Mouse (Mus musculus): ENCODE measurements around the gene Relb. TPM values are rescaled to one million over a fixed set of nuclear protein-coding genes. Genes with fewer than 3 reads are reported as not detected.

Relb gene
- total RNA-seq (2012; rRNA removed) (37.8 and 58.1 TPM in 2 replicates), total RNA-seq (2014; rRNA removed) (41.5 and 44.0 TPM in 2 replicates), polyA plus RNA-seq (2012; ENCODE audit: insufficient read length, low read depth) (50.6 and 59.6 TPM in 2 replicates)

DNA sequence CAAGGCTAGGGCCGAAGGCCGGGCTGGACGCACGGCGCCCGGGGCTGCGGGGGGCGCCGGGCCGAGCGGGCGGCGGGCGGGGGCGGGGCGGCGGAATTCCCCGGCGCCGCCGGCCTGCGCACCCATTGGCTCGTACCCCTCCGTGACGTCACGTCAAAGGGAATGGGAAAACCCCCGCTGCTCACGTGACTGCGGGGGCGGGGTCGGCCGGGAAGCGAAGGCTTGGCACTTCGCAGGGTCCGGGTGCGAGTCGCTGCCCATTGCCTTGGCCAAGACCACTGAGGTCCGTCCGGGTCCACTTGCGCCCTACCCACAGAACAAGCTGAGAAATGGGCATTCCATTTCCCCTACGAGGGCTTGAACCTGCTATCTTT lies at the start of gene Relb:
Relb (minus strand) TSS at position 78 of the 374 bp plus-strand sequence.
- peak within 1 kb of the TSS; percentile 77 for H3K9ac ChIP-seq (ENCODE audit: insufficient read depth, low read depth)
- peak within 1 kb of the TSS; percentile 96 for H3K27ac ChIP-seq (ENCODE audit: insufficient read depth, low read depth)
- H3K27me3 ChIP-seq (replicated peaks): no peaks in the 10 kb centered on the region
- DNase-seq (ENCODE audit: extremely low read depth): peak; percentile 86
- H3K4me1 ChIP-seq (ENCODE audit: control insufficient read depth in 1 of 2, insufficient read depth in 2 of 2): peaks cover 11 to 45% of the 10 kb centered on the region in 2 experiments
- H3K9me3 ChIP-seq (replicated peaks; ENCODE audit: low read length): no peaks in the 10 kb centered on the region
- in situ Hi-C loops (cut with MboI; ENCODE audit: low pct_ligation_motif_present, low pct_unique_long_range_greater_than_20kb, low sequenced_read_pairs) (no loop called here), dilution Hi-C loops (cut with MboI; ENCODE audit: extremely low pct_ligation_motif_present, extremely low pct_unique_long_range_greater_than_20kb, low sequenced_read_pairs) (no loop called here)
- peak within 1 kb of the TSS; percentile 65 to 91 (median 73) for H3K4me3 ChIP-seq (replicated peaks in 1 of 3; ENCODE audit: low read depth in 2 of 3, low read length in 2 of 3, poor library complexity in 1 of 3)
- peaks cover 5% of the 10 kb centered on the region; the same call in 1 of the 2 replicates for H3K79me2 ChIP-seq (replicated peaks; ENCODE audit: control insufficient read depth, extremely low read depth, insufficient read depth, poor library complexity, severe bottlenecking)
- TF ChIP-seq HCFC1 (IDR thresholded peaks at IDR 0.05; ENCODE audit: low read depth, low read length) (peak; percentile 49; the same call in 1 of the 2 replicates), JUND (conservative IDR thresholded peaks at IDR 0.05; ENCODE audit: low read depth, low read length) (no peak), POLR2AphosphoS2 (IDR thresholded peaks at IDR 0.05; ENCODE audit: low read depth, low read length) (no peak), USF1 (IDR thresholded peaks at IDR 0.05; ENCODE audit: low read depth, low read length) (peak; percentile 94), IRF4 (IDR thresholded peaks at IDR 0.05; ENCODE audit: low read depth, low read length) (no peak; the same call in 1 of the 2 replicates), POLR2A (IDR thresholded peaks at IDR 0.05; ENCODE audit: low read depth, low read length) (peak; percentile 43; the same call in 1 of the 2 replicates), JUN (IDR thresholded peaks at IDR 0.05; ENCODE audit: insufficient read depth, low read depth, low read length) (no peak), MAZ (IDR thresholded peaks at IDR 0.05; ENCODE audit: low read depth, low read length) (peak; percentile 67; the same call in 1 of the 2 replicates), ETS1 (conservative IDR thresholded peaks at IDR 0.05; ENCODE audit: low read depth, low read length) (no peak), SIN3A (IDR thresholded peaks at IDR 0.05; ENCODE audit: low read length) (no peak; the same call in none of the 2 replicates), UBTF (IDR thresholded peaks at IDR 0.05; ENCODE audit: low read depth, low read length) (no peak), NELFE (IDR thresholded peaks at IDR 0.05; ENCODE audit: low read depth, low read length) (peak; percentile 54), RAD21 (IDR thresholded peaks at IDR 0.05; ENCODE audit: low read depth, low read length) (no peak), ZNF384 (IDR thresholded peaks at IDR 0.05; ENCODE audit: low read depth, low read length) (no peak), PAX5 (IDR thresholded peaks at IDR 0.05; ENCODE audit: low read length) (no peak), USF2 (conservative IDR thresholded peaks at IDR 0.05; ENCODE audit: low read depth, low read length) (peak; percentile 86), MXI1 (IDR thresholded peaks at IDR 0.05; ENCODE audit: low read depth, low read length) (no peak), TCF12 (IDR thresholded peaks at IDR 0.05; ENCODE audit: low read depth, low read length) (peak; percentile 51; the same call in 1 of the 2 replicates), CHD2 (IDR thresholded peaks at IDR 0.05; ENCODE audit: low read length) (peak; percentile 69), MYC (IDR thresholded peaks at IDR 0.05; ENCODE audit: low read depth, low read length) (no peak), TBP (conservative IDR thresholded peaks at IDR 0.05; ENCODE audit: low read depth, low read length) (0 out of 2 replicates have a peak, but pooled peaks have one; percentile 30), ZC3H11A (IDR thresholded peaks at IDR 0.05; ENCODE audit: low read depth, low read length) (no peak), BHLHE40 (IDR thresholded peaks at IDR 0.05; ENCODE audit: low read depth, low read length) (peak; percentile 94), MAFK (IDR thresholded peaks at IDR 0.05; ENCODE audit: insufficient replicate concordance, low read length) (no peak), CTCF (conservative IDR thresholded peaks at IDR 0.05 in 1 of 2, IDR thresholded peaks at IDR 0.05 in 1 of 2; ENCODE audit: low read depth in 2 of 2, low read length in 2 of 2) (no peak), ELF1 (IDR thresholded peaks at IDR 0.05; ENCODE audit: low read depth, low read length) (peak; percentile 54; the same call in 1 of the 2 replicates), SMC3 (IDR thresholded peaks at IDR 0.05; ENCODE audit: low read depth, low read length) (no peak), MAX (IDR thresholded peaks at IDR 0.05; ENCODE audit: low read length) (peak; percentile 85), ZKSCAN1 (IDR thresholded peaks at IDR 0.05; ENCODE audit: borderline replicate concordance, low read depth, low read length) (no peak), E2F4 (IDR thresholded peaks at IDR 0.05; ENCODE audit: insufficient replicate concordance, low read depth, low read length) (no peak), ZMIZ1 (IDR thresholded peaks at IDR 0.05; ENCODE audit: low read depth, low read length) (no peak), MEF2A (IDR thresholded peaks at IDR 0.05; ENCODE audit: borderline replicate concordance, low read depth, low read length) (0 out of 2 replicates have a peak, but pooled peaks have one; percentile 11), RCOR1 (conservative IDR thresholded peaks at IDR 0.05; ENCODE audit: low read depth, low read length) (no peak), CHD1 (IDR thresholded peaks at IDR 0.05; ENCODE audit: low read depth, low read length) (no peak; the same call in 1 of the 2 replicates), GABPA (IDR thresholded peaks at IDR 0.05; ENCODE audit: insufficient replicate concordance, low read depth, low read length) (no peak), NRF1 (IDR thresholded peaks at IDR 0.05; ENCODE audit: low read depth, low read length) (peak; percentile 51; the same call in 1 of the 2 replicates), EP300 (IDR thresholded peaks at IDR 0.05; ENCODE audit: low read length) (no peak), KAT2A (IDR thresholded peaks at IDR 0.05; ENCODE audit: insufficient replicate concordance, low read length) (no peak)
- H3K4me2 ChIP-seq (ENCODE audit: insufficient read depth, low read depth, poor library complexity, severe bottlenecking): peak within 1 kb of the TSS; percentile 52
- peaks cover 33 to 58% of the 10 kb centered on the region in 2 experiments for H3K36me3 ChIP-seq (replicated peaks in 1 of 2; ENCODE audit: control insufficient read depth in 1 of 2, insufficient read depth in 1 of 2, low read length in 1 of 2)
